Mouse (Mus musculus) stomach, embryonic 15.5 days (tissue): ENCODE results near the gene Defa20. TPM values are rescaled to one million over a fixed set of nuclear protein-coding genes. Genes with fewer than 3 reads are reported as not detected.
"Not testable (repeated sequence)": the region's sequence is repeated elsewhere in the genome, so short reads cannot be mapped to it uniquely, and the experiment has no call there.

Experiments
- ATAC-seq: fragments of 200-750 bp; cut with Nextera tagmentation; 2 replicates; pipeline ENCODE4 v1.8.0; 2017; ENCODE audit warnings: low read depth, moderate number of reproducible peaks, moderate TSS enrichment; ENCODE audit not compliant: insufficient read depth, low FRiP score
- H3K27ac ChIP-seq: fragments of 300-500 bp; sonication (generic); 2 replicates; pipeline ENCODE4 v1.5.1; 2015; ENCODE audit warnings: mild to moderate bottlenecking, inconsistent platforms
- H3K27me3 ChIP-seq: fragments of 300-500 bp; sonication (generic); replicated peaks from 2 replicates; pipeline ENCODE4 v1.6.1; 2015; ENCODE audit warnings: inconsistent platforms
- H3K36me3 ChIP-seq: fragments of 300-500 bp; sonication (generic); 2 replicates; pipeline ENCODE4 v1.6.1; 2015; ENCODE audit warnings: inconsistent platforms
- H3K4me1 ChIP-seq: fragments of 300-500 bp; sonication (generic); 2 replicates; pipeline ENCODE4 v1.6.1; 2015; ENCODE audit warnings: inconsistent platforms
- H3K4me2 ChIP-seq: fragments of 300-500 bp; sonication (generic); 2 replicates; pipeline ENCODE4 v1.6.1; 2015; ENCODE audit warnings: mild to moderate bottlenecking, inconsistent platforms
- H3K4me3 ChIP-seq: fragments of 300-500 bp; sonication (generic); replicated peaks from 2 replicates; pipeline ENCODE4 v1.5.1; 2015; ENCODE audit warnings: inconsistent platforms
- H3K9ac ChIP-seq: fragments of 300-500 bp; sonication (generic); 2 replicates; pipeline ENCODE4 v1.6.1; 2015; ENCODE audit warnings: inconsistent platforms
- H3K9me3 ChIP-seq: fragments of 300-500 bp; sonication (generic); 2 replicates; pipeline ENCODE4 v1.6.1; 2016; ENCODE audit warnings: inconsistent platforms
- WGBS: fragments of 180-500 bp; shearing (Covaris S2); methylation state at CpG from one replicate; pipeline ENCODE4 v1.1.7; 2015; 5-methylcytosine and 5-hydroxymethylcytosine counted together
- polyA plus RNA-seq: library from polyadenylated mRNA; unstranded; fragments of >200 nt; fragmentation: Nextera tagmentation; extraction: Ambion mirVana; gene quantifications from 2 replicates; pipeline ENCODE4 v1.2.1, GENCODE M21; 2015

Gene Defa20
- 1.5 TPM in 1 of 2 replicates, not detected in the other for polyA plus RNA-seq

- ATAC-seq, H3K9me3 ChIP-seq, H3K4me1 ChIP-seq, H3K4me3 ChIP-seq, H3K27me3 ChIP-seq, H3K4me2 ChIP-seq, H3K27ac ChIP-seq, H3K36me3 ChIP-seq, H3K9ac ChIP-seq: not testable (repeated sequence)
- whole genome bisulfite sequencing: no CpG with 5 or more reads among the region's 2 CpGs
Measured at GRCm38 (mm10) chr8:21508958-21509357, at the start of gene Defa20. Gene Defa20 (plus strand): TSS chr8:21509258.

- H3K27ac ChIP-seq, H3K4me1 ChIP-seq, H3K4me3 ChIP-seq, ATAC-seq, H3K36me3 ChIP-seq, H3K9ac ChIP-seq, H3K27me3 ChIP-seq, H3K4me2 ChIP-seq, H3K9me3 ChIP-seq: not testable (repeated sequence)
- no CpG with 5 or more reads among the region's 2 CpGs for WGBS
Measured at GRCm38 (mm10) chr8:21528732-21529131, 19.7 kb downstream of the Defa20 start, which contains the start of gene Defa32. Gene Defa32 (plus strand): TSS chr8:21529032.

Other genes with a start within 250 kb of the Defa20 start
- not detected in 2 replicates for gene Defa27, start 193.7 kb upstream of the Defa20 start, polyA plus RNA-seq
- gene Defa29, start 182.2 kb upstream of the Defa20 start, polyA plus RNA-seq: not detected in 2 replicates
- not detected in 2 replicates for gene Defa2, start 130.7 kb upstream of the Defa20 start, polyA plus RNA-seq
- gene Defa33, start 117.4 kb upstream of the Defa20 start, polyA plus RNA-seq: 0.76 TPM in 1 of 2 replicates, not detected in the other
- not detected in 2 replicates for gene Defa36, start 81.8 kb upstream of the Defa20 start, polyA plus RNA-seq
- gene Gm7849, start 52.7 kb upstream of the Defa20 start, polyA plus RNA-seq: 0.31 and 2.2 TPM in 2 replicates
- not detected in 2 replicates for gene Defa32, start 19.8 kb downstream of the Defa20 start, polyA plus RNA-seq
- not detected in 2 replicates for gene Defa37, start 56.1 kb downstream of the Defa20 start, polyA plus RNA-seq
- gene Defa28, start 73.7 kb downstream of the Defa20 start, polyA plus RNA-seq: not detected in 2 replicates
- not detected in 2 replicates for gene Gm7861, start 85.2 kb downstream of the Defa20 start, polyA plus RNA-seq
- gene Defa26, start 108.9 kb downstream of the Defa20 start, polyA plus RNA-seq: not detected in 2 replicates
- gene Defa17, start 146.5 kb downstream of the Defa20 start, polyA plus RNA-seq: 4.1 and 7.3 TPM in 2 replicates
- not detected in 2 replicates for gene Defa34, start 156.5 kb downstream of the Defa20 start, polyA plus RNA-seq
- gene AY761184, start 194.4 kb downstream of the Defa20 start, polyA plus RNA-seq: 0.59 TPM in 1 of 2 replicates, not detected in the other
- gene Defa24, start 225.2 kb downstream of the Defa20 start, polyA plus RNA-seq: 13.3 and 15.1 TPM in 2 replicates